8 mouse cellular contexts compared by ENCODE assay signal in the genomic region with DNA sequence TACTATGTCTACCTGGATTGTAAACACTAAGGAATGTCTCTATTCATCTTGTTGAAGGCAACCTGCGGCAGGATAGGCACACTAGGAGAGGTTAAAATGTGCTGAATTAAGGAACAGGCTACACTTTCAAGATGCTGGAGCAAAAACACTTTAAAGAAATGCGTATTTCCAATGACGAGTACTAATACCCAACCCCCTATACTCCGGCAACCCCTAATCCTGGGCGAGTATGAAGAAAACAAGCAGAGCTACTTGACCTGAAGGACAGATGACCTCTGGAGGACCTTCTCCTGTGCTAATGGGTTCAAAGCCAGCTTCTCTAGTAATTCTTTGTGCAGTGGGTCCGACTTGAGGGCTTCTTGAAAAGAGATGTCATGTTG. TPM values are rescaled to one million over a fixed set of nuclear protein-coding genes. Genes with fewer than 3 reads are reported as not detected.
DNase-seq lines count a peak whose midpoint lies in the region; ATAC-seq and TF ChIP-seq lines count a peak whose summit lies in the region.

No protein-coding gene starts in this region.

- H3K4me2 ChIP-seq in lung, embryonic 15.5 days: peak overlapping the region; percentile 95
- peak overlapping the region; percentile 95 for H3K4me2 ChIP-seq in embryonic facial prominence, embryonic 15.5 days (replicated peaks)
- peak overlapping the region; percentile 94 for H3K4me2 ChIP-seq in intestine, postnatal 0 days (replicated peaks; ENCODE audit: low read depth)
- peak overlapping the region; percentile 96 for H3K4me2 ChIP-seq in neural tube, embryonic 14.5 days (ENCODE audit: low read depth, low read length)

- H3K27me3 ChIP-seq in lung, embryonic 15.5 days: no peaks in the 10 kb centered on the region
- no peaks in the 10 kb centered on the region; the same call in 1 of the 2 replicates for H3K27me3 ChIP-seq in embryonic facial prominence, embryonic 15.5 days
- H3K27me3 ChIP-seq in intestine, postnatal 0 days (replicated peaks; ENCODE audit: control insufficient read depth, insufficient read depth, low read length): no peaks in the 10 kb centered on the region
- H3K27me3 ChIP-seq in neural tube, embryonic 14.5 days (ENCODE audit: control insufficient read depth, insufficient read depth, low read length): no peaks in the 10 kb centered on the region; the same call in 1 of the 2 replicates

- no peak for DNase-seq in lung, postnatal 14 days
- no peak for DNase-seq in right cerebral cortex, postnatal 36 days (ENCODE audit: low spot score in 2 of 2)
- no peak for DNase-seq in frontal cortex, postnatal 36 days (ENCODE audit: low spot score in 2 of 2)
- DNase-seq in yolk sac, embryonic 10.5 days (ENCODE audit: low spot score): no peak

- H3K9ac ChIP-seq in lung, embryonic 15.5 days: peak overlapping the region; percentile 85
- peak overlapping the region; percentile 67 for H3K9ac ChIP-seq in embryonic facial prominence, embryonic 15.5 days
- peak overlapping the region; percentile 81 for H3K9ac ChIP-seq in intestine, postnatal 0 days (ENCODE audit: low read depth, low read length)
- H3K9ac ChIP-seq in neural tube, embryonic 14.5 days (replicated peaks; ENCODE audit: low read depth, low read length): peak overlapping the region; percentile 87; the same call in 1 of the 2 replicates

- H3K27ac ChIP-seq in lung, embryonic 15.5 days: no peak overlapping the region
- H3K27ac ChIP-seq in embryonic facial prominence, embryonic 15.5 days (replicated peaks): no peak overlapping the region
- peak overlapping the region; percentile 90; the same call in 1 of the 2 replicates for H3K27ac ChIP-seq in intestine, postnatal 0 days (ENCODE audit: low read depth, low read length)
- no peak overlapping the region for H3K27ac ChIP-seq in neural tube, embryonic 14.5 days (ENCODE audit: low read depth, low read length)

- no peak for TF ChIP-seq CTCF in intestine, postnatal 0 days (IDR thresholded peaks at IDR 0.05; ENCODE audit: low read depth)

- WGBS in lung, embryonic 15.5 days: 11% methylated on average over 6 of the region's 6 CpGs
- WGBS in embryonic facial prominence, embryonic 15.5 days: 15% methylated on average over 6 of the region's 6 CpGs
- 12% methylated on average over 6 of the region's 6 CpGs for WGBS in intestine, postnatal 0 days
- WGBS in neural tube, embryonic 14.5 days: 38% methylated on average over 6 of the region's 6 CpGs

- peaks cover 24% of the 10 kb centered on the region for H3K4me1 ChIP-seq in lung, embryonic 15.5 days
- H3K4me1 ChIP-seq in embryonic facial prominence, embryonic 15.5 days: peaks cover 24% of the 10 kb centered on the region
- peaks cover 5% of the 10 kb centered on the region; the same call in 1 of the 2 replicates for H3K4me1 ChIP-seq in intestine, postnatal 0 days (replicated peaks; ENCODE audit: control insufficient read depth, insufficient read depth, low read length)
- H3K4me1 ChIP-seq in neural tube, embryonic 14.5 days (ENCODE audit: control insufficient read depth, insufficient read depth, low read length): peaks cover 23% of the 10 kb centered on the region

- peak overlapping the region; percentile 76 for H3K4me3 ChIP-seq in lung, embryonic 15.5 days
- H3K4me3 ChIP-seq in embryonic facial prominence, embryonic 15.5 days (replicated peaks): peak overlapping the region; percentile 73
- H3K4me3 ChIP-seq in intestine, postnatal 0 days (ENCODE audit: low read depth, low read length): peak overlapping the region; percentile 89
- peak overlapping the region; percentile 88 for H3K4me3 ChIP-seq in neural tube, embryonic 14.5 days (ENCODE audit: low read depth, low read length)

- H3K9me3 ChIP-seq in lung, embryonic 15.5 days: no peaks in the 10 kb centered on the region
- no peaks in the 10 kb centered on the region for H3K9me3 ChIP-seq in embryonic facial prominence, embryonic 15.5 days (replicated peaks)
- H3K9me3 ChIP-seq in intestine, postnatal 0 days (ENCODE audit: control insufficient read depth): no peaks in the 10 kb centered on the region
- H3K9me3 ChIP-seq in neural tube, embryonic 14.5 days (ENCODE audit: control insufficient read depth, low read length): no peaks in the 10 kb centered on the region

- peaks cover 17% of the 10 kb centered on the region for H3K36me3 ChIP-seq in lung, embryonic 15.5 days
- peaks cover 18% of the 10 kb centered on the region for H3K36me3 ChIP-seq in embryonic facial prominence, embryonic 15.5 days
- H3K36me3 ChIP-seq in intestine, postnatal 0 days (ENCODE audit: control insufficient read depth, insufficient read depth): peaks cover 15% of the 10 kb centered on the region
- H3K36me3 ChIP-seq in neural tube, embryonic 14.5 days (ENCODE audit: control insufficient read depth, insufficient read depth, low read length): peaks cover 6% of the 10 kb centered on the region; the same call in 1 of the 2 replicates

- no peak for ATAC-seq in lung, embryonic 15.5 days (ENCODE audit: borderline replicate concordance, extremely low read depth, low FRiP score, low TSS enrichment)
- ATAC-seq in embryonic facial prominence, embryonic 15.5 days (ENCODE audit: insufficient number of reproducible peaks, low FRiP score, low TSS enrichment, low read depth): no peak
- ATAC-seq in intestine, postnatal 0 days: no peak
- no peak for ATAC-seq in neural tube, embryonic 14.5 days (ENCODE audit: low read depth)

RNA-seq across cellular contexts. Expression of gene Pde12, which starts 1.7 kb away (rescaled TPM):
- 8.7 TPM in 2 replicates for polyA plus RNA-seq in lung, embryonic 15.5 days (2015; fragmentation: Nextera tagmentation; extraction: Ambion mirVana)
- polyA plus RNA-seq in embryonic facial prominence, embryonic 15.5 days (2015; fragmentation: Nextera tagmentation; extraction: Ambion mirVana): 10.1 and 10.7 TPM in 2 replicates
- polyA plus RNA-seq in intestine, postnatal 0 days (2015; fragmentation: Nextera tagmentation; extraction: Ambion mirVana): 6.9 and 7.6 TPM in 2 replicates
- 13.7 and 13.8 TPM in 2 replicates for polyA plus RNA-seq in neural tube, embryonic 14.5 days (2014; fragmentation: Nextera tagmentation; extraction: Ambion mirVana)

RNA-seq across cellular contexts. Expression of gene Dnah12, which starts 25.1 kb away (rescaled TPM):
- polyA plus RNA-seq in lung, embryonic 15.5 days (2015; fragmentation: Nextera tagmentation; extraction: Ambion mirVana): 0.44 and 0.52 TPM in 2 replicates
- 0.67 and 1.0 TPM in 2 replicates for polyA plus RNA-seq in embryonic facial prominence, embryonic 15.5 days (2015; fragmentation: Nextera tagmentation; extraction: Ambion mirVana)
- polyA plus RNA-seq in intestine, postnatal 0 days (2015; fragmentation: Nextera tagmentation; extraction: Ambion mirVana): 0.05 and 0.08 TPM in 2 replicates
- 0.03 and 0.15 TPM in 2 replicates for polyA plus RNA-seq in neural tube, embryonic 14.5 days (2014; fragmentation: Nextera tagmentation; extraction: Ambion mirVana)

RNA-seq across cellular contexts. Expression of gene Arf4, which starts 30.1 kb away (rescaled TPM):
- polyA plus RNA-seq in lung, embryonic 15.5 days (2015; fragmentation: Nextera tagmentation; extraction: Ambion mirVana): 593 and 627 TPM in 2 replicates
- polyA plus RNA-seq in embryonic facial prominence, embryonic 15.5 days (2015; fragmentation: Nextera tagmentation; extraction: Ambion mirVana): 641 and 642 TPM in 2 replicates
- polyA plus RNA-seq in intestine, postnatal 0 days (2015; fragmentation: Nextera tagmentation; extraction: Ambion mirVana): 640 and 727 TPM in 2 replicates
- 553 and 578 TPM in 2 replicates for polyA plus RNA-seq in neural tube, embryonic 14.5 days (2014; fragmentation: Nextera tagmentation; extraction: Ambion mirVana)
